Mouse (Mus musculus) B cell, adult 67 days (primary cell): ENCODE measurements around the gene 4932438H23Rik. TPM values are rescaled to one million over a fixed set of nuclear protein-coding genes. Genes with fewer than 3 reads are reported as not detected.

Experiments
- total RNA-seq, 2 experiments: library from RNA; stranded (reverse); gene quantifications; 4 replicates each; pipeline ENCODE4 v1.2.4; 2023

The 4932438H23Rik gene
- under 1 TPM in 1 of 2 experiments, not detected in 1; 0.71 TPM for total RNA-seq

GRCm38 (mm10) chr16:91095022-91095421 is at the start of gene 4932438H23Rik:
Gene 4932438H23Rik (minus strand): TSS chr16:91095122.

DNA sequence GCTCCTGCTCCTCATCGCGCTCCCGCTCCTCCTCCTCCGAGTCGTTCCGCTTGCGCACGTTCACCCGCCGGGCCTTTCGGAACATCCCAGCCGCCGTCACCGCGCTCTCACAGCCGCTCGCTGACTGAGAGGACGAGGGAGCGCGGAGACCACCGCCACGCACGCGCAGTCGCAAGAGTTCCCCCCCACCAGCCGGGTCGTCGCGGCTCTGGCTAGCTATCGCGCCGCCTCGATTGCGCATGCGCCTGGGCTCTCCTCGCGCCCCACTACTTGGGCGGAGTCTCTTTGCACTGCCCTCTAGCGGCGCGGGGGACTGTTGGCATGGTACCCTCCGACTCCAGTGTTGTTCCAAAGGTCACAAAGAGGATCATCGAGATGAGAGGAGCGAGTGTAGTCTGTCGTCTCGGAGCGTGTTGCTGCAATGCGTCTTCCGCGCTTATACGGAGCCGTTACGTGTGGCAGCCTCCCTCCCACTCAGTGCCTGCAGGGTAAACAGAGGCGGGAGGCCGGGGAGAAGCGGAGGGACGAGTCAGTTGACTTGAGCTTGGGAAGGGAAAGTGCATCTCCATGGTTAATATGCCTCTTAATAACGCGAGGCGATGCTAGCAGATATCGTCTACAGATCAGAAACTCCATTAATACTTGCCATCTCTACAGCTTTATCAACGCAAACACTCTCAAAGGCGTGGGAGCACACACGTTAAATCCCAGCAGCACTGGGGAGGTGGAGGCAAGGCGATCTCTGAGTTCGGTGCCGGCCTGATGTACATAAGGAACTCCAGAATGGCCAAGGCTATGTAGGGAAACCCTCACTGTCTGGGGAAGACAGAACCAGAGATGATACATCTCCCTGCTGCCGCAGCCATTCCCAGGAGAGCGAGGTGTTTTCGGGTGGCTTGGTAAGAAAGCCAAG is 50.4 kb downstream of the 4932438H23Rik start, which contains the start of gene Paxbp1:
TSS of gene Paxbp1 (minus strand) at position 274 of the 913 bp plus-strand sequence.

GRCm38 (mm10) chr16:91011021-91011683 is 83.8 kb downstream of the 4932438H23Rik start, which contains the start of gene Synj1:
Gene Synj1 (minus strand): TSS chr16:91011308.

Other genes starting within 250 kb of the 4932438H23Rik start
- 10 to 100 TPM; 12.0 to 24.6 TPM for gene Cfap298, start 160.0 kb downstream of the 4932438H23Rik start, total RNA-seq
- 10 to 100 TPM; 44.5 to 58.1 TPM for gene Synj1, start 83.8 kb downstream of the 4932438H23Rik start, total RNA-seq
- gene Paxbp1, start 50.6 kb downstream of the 4932438H23Rik start, total RNA-seq, result 100 to 1,000 TPM; 112 to 123 TPM
- gene Olig2, start 130.3 kb upstream of the 4932438H23Rik start, total RNA-seq, result not detected
- not detected for gene Olig1, start 174.7 kb upstream of the 4932438H23Rik start, total RNA-seq